Mouse (Mus musculus): ENCODE results near the gene Cntf.
"Not testable (repeated sequence)": the region's sequence is repeated elsewhere in the genome, so short reads cannot be mapped to it uniquely, and the experiment has no call there.

The Cntf gene

DNA sequence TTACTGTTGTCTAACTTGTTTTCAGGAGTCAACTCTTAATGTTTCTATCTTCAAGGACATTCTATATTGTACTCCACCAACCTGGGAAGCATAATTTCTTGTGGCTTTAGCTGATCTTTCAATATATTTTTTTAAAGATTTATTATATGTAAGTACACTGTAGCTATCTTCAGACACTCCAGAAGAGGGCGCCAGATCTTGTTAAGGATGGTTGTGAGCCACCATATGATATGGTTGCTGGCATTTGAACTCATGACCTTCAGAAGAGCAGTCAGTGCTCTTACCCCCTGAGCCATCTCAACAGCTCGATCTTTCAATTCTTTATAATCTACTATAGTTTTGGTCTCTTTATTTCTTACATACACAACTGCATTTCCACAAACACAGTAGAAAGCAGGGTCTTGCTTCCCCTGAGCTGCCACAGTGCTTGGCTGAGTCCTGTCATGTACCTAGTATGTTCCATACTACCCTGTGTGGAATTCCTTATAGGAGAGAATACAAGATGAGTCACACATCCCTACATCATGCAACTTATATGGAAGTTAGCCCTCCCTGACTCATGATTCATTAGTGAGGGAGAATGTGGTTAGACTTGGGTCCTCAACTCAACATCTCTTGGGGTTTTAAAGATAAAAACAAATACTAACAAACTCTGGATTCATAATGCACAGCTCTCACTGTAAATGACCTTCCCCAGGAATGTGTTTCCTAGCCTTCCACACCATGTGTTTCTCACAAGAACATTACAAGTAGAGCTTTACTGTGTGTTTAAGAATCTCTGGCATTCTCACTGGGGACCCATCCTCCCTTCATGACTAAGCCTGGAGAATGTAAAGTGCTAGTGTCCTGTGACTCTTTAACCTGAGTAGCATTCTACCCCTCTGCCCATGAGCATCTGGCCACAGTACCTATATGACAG, 3.0 kb downstream of the Cntf start:
- no peak for DNase-seq (ENCODE audit: extremely low spot score, low spot score)

DNA sequence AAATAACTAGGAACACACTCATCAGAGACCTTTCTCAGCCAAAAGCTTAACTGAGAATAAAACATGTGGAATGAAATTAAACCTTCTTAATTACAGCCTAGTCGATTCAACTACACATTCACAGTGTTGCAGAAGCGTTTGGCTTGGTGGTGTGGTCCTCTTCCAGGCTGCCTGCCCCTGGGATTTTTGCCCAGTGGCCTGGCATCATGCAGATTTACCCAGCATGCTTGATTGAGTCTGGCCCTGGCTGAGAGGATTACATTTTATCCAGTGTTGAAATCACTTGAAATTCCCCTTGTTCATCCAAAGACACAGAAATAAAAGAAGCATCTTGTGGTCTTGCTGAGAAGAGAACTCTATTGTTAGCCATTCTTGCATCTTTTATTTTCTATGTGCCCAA, 5.8 kb downstream of the Cntf start:
- DNase-seq (ENCODE audit: extremely low spot score, low spot score): no peak

DNA sequence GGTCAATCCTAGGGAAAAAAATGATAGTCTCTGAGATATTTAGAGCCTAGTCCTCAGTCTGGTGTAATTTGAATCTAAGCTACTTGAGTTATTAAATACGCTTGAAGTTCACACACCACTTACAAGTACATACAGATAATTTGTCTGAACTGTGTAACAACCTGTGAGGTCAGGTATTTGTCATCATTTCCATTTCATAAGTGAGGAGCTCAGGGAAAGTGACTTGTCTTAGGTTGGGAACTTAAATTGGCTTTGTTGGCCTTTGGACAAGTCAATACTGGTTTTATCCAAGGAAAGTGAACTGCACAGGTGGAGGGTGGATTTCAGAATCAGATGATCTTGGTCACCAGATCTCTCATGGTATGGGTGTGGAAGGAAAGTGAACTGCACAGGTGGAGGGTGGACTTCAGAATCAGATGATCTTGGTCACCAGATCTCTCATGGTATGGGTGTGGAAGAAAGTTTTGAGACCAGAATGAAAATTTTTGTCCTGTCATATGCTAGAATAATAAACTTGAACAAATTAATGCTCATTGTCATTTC, 6.4 kb downstream of the Cntf start:
- no peak for DNase-seq (ENCODE audit: extremely low spot score, low spot score)

DNA sequence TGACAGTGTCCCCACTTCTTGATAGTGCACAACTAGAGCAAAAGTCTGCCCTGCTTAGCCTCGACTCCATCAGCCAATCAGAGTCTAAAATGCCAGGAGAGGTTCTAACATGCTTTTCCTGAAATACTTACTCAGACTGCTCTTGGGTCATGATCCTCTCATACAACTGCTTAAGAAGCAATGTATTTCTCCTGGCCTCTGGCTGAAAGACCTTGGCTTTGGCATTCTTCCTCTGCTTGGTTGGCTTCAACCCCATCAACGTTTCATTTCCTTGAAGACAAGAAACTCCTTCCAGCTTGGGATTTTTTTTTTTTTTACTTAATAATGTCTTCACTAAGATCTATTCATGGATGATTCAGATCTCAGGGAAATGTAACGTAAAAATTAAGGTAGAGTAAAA, 9.1 kb downstream of the Cntf start:
- DNase-seq (ENCODE audit: extremely low spot score, low spot score): no peak

DNA sequence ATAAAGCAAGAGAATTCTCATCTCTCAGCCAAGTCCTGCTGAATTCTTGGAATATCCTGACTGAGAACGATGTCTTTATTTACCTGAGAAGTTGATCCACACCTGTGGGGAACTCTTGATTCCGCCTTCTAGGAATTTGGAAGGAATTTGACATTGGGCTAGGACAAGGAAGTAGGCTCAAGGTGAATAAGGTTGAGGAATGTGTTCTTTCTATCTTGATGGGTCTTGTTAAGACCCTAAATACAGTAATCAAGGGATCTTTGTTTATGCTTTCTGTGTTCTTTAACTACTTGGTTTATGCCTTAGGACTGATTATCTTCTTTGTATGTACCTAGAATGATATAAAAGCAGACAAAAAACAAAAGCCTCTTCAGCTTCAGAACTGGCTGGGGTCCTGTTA, 33.5 kb downstream of the Cntf start:
- no peak for DNase-seq (ENCODE audit: extremely low spot score, low spot score)

DNA sequence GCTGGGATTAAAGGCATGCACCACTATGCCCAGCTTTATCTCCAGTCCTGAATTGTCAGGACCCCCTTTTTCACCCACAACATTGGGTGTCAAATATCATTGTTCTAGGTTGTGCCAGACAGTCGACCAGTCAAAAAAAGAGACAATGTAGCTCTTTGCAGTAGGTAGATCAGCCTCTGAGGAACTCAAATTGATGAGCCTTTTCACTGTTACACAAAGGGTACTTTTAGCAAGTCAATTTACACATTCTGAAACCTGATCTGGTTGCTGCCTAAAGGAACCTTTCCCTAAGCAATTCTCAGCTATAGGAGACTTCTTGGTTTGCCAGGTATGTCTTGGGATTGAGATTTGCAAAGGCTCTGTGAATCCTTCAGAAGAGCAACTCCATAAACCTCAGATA, 34.4 kb downstream of the Cntf start:
- no peak for DNase-seq (ENCODE audit: extremely low spot score, low spot score)

DNA sequence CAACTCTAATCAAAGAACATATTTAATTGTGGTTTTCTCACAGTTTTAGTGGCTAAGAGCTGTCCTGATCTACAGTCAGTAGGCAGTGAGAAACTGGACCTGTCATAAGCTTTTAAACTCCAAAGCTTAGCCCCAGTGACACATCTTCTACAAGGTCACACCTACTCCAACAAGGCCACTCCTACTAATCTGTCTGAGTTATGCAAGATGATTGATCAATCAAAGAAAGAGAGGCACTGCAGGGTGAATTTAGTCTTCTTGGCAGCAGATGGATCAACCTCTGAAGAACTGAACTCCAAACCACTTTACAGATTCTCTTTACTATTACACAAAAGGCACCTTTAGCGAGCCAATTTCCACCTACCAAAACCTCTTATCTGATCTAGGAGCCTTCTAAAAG, 39.6 kb downstream of the Cntf start:
- no peak for DNase-seq (ENCODE audit: extremely low spot score, low spot score)

DNA sequence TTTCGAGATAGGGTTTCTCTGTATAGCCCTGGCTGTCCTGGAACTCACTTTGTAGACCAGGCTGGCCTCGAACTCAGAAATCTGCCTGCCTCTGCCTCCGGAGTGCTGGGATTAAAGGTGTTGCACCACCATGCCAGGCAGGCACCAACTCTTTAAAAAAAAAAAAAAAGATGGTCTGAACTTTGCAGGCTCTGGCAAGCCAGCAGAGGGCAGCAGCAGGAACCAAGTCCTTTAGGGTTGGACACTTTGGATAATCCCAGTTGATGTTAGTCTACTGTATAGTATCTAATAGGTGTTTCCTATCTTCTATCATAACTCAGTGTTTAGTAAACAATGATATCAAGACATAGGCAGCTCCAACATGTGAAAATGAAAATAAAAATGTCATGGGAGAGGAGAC, 43.1 kb downstream of the Cntf start:
- no peak for DNase-seq (ENCODE audit: extremely low spot score, low spot score)

DNA sequence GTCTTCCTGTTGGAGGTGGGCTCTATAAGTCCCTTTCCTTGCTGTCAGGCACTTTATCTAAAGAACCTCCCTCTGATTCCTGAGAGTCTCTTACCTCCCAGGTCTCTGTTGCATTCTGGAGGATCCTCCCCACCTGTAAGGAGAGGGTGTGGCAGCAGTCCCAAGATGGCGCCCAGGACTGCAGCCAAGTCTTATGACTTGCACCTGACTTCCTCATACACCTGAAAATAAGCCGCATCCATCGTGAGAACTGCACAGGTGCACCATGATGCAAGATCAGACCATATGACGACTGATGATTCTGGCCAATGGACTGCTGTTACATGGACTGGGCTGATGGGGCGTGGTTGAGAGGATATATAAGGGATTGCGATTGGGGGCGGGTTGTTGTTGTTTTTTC, 43.8 kb downstream of the Cntf start:
- DNase-seq (ENCODE audit: extremely low spot score, low spot score): not testable (repeated sequence)

DNA sequence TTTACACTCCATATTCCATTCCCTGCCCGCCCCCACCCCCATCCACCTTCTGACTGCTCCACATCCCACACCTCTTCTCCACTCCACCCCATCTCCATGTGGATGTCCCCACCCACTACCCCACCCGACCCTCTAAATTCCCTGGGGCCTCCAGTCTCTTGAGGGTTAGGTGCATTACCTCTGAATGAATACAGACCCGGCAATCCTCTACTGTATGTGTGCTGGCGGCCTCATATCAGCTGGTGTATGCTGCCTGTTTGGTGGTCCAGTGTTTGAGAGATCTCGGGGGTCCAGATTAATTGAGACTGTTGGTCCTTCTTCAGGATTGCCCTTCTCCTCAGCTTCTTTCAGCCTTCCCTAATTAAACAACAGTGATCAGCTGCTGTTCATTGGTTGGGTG, 44.5 kb downstream of the Cntf start:
- not testable (repeated sequence) for DNase-seq (ENCODE audit: extremely low spot score, low spot score)

DNA sequence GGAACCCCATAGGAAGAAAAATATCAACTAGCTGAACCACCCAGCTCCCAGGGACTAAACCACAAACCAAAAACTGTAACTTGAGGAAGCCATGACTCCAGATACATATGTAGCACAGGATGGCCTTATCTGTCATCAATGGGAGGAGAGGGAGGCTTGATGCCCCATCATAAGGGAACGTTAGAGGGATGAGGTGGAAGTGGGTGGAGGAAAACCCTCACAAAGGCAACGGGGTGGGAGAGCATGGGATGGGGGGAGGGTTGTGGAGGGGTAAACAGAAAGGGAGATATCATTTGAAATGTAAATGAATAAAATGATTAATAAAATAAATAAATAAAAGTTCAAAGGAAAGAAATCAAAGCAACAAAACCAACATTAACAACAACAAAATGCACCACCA, 45.0 kb downstream of the Cntf start:
- DNase-seq (ENCODE audit: extremely low spot score, low spot score): no peak

DNA sequence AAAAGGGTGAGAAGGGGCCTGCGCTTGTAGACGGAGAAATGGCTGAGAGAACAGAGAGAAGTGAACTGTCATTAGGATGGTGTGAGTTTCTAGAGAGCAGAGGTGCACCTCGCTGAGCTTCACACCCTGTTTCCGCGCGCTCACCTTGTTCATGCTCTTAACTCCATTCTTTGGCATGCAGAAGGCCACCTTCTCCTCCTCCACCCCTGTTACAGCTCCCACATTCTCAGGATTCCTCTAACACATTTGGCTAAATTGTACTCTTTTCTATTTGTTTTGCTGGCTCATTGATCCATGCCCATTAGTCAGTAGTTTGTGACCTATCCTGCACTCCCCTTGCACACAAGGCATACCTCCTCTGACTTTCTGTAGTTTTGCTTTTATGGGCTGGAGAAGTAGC, 46.2 kb downstream of the Cntf start:
- DNase-seq (ENCODE audit: extremely low spot score, low spot score): no peak
